Mouse (Mus musculus) myocyte (in vitro differentiated cells): Measurements from ENCODE around the gene Cpne2. TPM values are rescaled to one million over a fixed set of nuclear protein-coding genes. Genes with fewer than 3 reads are reported as not detected.

Experiments used
- H3K27me3 ChIP-seq: one replicate; pipeline ENCODE4 v1.6.1; 2011; ENCODE audit not compliant: control insufficient read depth, insufficient read depth, insufficient read length
- H3K36me3 ChIP-seq: one replicate; pipeline ENCODE4 v1.6.1; 2011; ENCODE audit not compliant: control insufficient read depth, insufficient read depth
- H3K4me2 ChIP-seq: one replicate; pipeline ENCODE4 v1.6.1; 2011; ENCODE audit warnings: low read depth, control low read depth
- H3K4me3 ChIP-seq: one replicate; pipeline ENCODE4 v1.5.1; 2011; ENCODE audit warnings: mild to moderate bottlenecking, control low read depth, moderate library complexity
- H3K79me2 ChIP-seq: one replicate; pipeline ENCODE4 v1.6.1; 2011; ENCODE audit not compliant: control insufficient read depth, insufficient read depth
- H3ac ChIP-seq: one replicate; pipeline ENCODE4 v1.6.1; 2011; ENCODE audit not compliant: control insufficient read depth, insufficient read length
- CEBPB ChIP-seq: IDR thresholded peaks from 2 replicates; pipeline ENCODE4 v1.6.1; 2011; ENCODE audit warnings: mild to moderate bottlenecking, moderate library complexity; ENCODE audit not compliant: poor library complexity, insufficient read depth, severe bottlenecking
- E2F4 ChIP-seq: IDR thresholded peaks from one replicate; pipeline ENCODE4 v1.6.1; 2011; ENCODE audit warnings: mild to moderate bottlenecking, control low read depth, moderate library complexity; ENCODE audit not compliant: insufficient read depth
- MAX ChIP-seq: IDR thresholded peaks from one replicate; pipeline ENCODE4 v1.6.1; 2011; ENCODE audit warnings: low read depth, mild to moderate bottlenecking, control low read depth
- MYOD1 ChIP-seq, 3 experiments: IDR thresholded peaks; one replicate each; pipeline ENCODE4 v1.6.1; 2011; ENCODE audit warnings: control low read depth in 2 of 3, low read depth in 2 of 3, mild to moderate bottlenecking in 2 of 3, moderate library complexity in 1 of 3; ENCODE audit not compliant: insufficient read length in 2 of 3, control insufficient read depth in 1 of 3
- MYOG ChIP-seq, 3 experiments: IDR thresholded peaks; one replicate each; pipeline ENCODE4 v1.6.1; 2011; ENCODE audit warnings: control low read depth in 2 of 3, low read depth in 2 of 3, mild to moderate bottlenecking in 2 of 3; ENCODE audit not compliant: insufficient read length in 2 of 3, control insufficient read depth in 1 of 3, insufficient read depth in 1 of 3
- POLR2A ChIP-seq: IDR thresholded peaks from one replicate; pipeline ENCODE4 v1.6.1; 2011; ENCODE audit warnings: low read depth, mild to moderate bottlenecking, control low read depth, moderate library complexity; ENCODE audit not compliant: insufficient read length
- POLR2AphosphoS2 ChIP-seq: IDR thresholded peaks from one replicate; pipeline ENCODE4 v1.6.1; 2011; ENCODE audit warnings: low read depth, control low read depth; ENCODE audit not compliant: insufficient read length
- REST ChIP-seq: IDR thresholded peaks from one replicate; pipeline ENCODE4 v1.6.1; 2011; ENCODE audit warnings: mild to moderate bottlenecking, control low read depth, moderate library complexity; ENCODE audit not compliant: insufficient read depth, insufficient read length
- SRF ChIP-seq: IDR thresholded peaks from one replicate; pipeline ENCODE4 v1.6.1; 2011; ENCODE audit warnings: low read depth; ENCODE audit not compliant: control insufficient read depth, insufficient read length
- TCF12 ChIP-seq: IDR thresholded peaks from one replicate; pipeline ENCODE4 v1.6.1; 2011; ENCODE audit warnings: mild to moderate bottlenecking, control low read depth; ENCODE audit not compliant: poor library complexity, insufficient read depth, severe bottlenecking
- TCF3 ChIP-seq: IDR thresholded peaks from one replicate; pipeline ENCODE4 v1.6.1; 2011; ENCODE audit warnings: low read depth, control low read depth; ENCODE audit not compliant: insufficient read length
- USF1 ChIP-seq: IDR thresholded peaks from one replicate; pipeline ENCODE4 v1.6.1; 2011; ENCODE audit warnings: low read depth, mild to moderate bottlenecking, control low read depth, moderate library complexity
- polyA plus RNA-seq: library from polyadenylated mRNA; unstranded; fragments of >200 nt; fragmentation: generic; extraction: Trizol; gene quantifications from one replicate; pipeline ENCODE4 v1.2.1, GENCODE M21; 2012; ENCODE audit warnings: missing spikeins

Cpne2 gene
- polyA plus RNA-seq, 1 experiment, result 20.4 TPM

- no peak overlapping the region for H3ac ChIP-seq
- H3K4me3 ChIP-seq, result no peak overlapping the region
- H3K27me3 ChIP-seq, result no peaks in the 10 kb centered on the region
- H3K36me3 ChIP-seq, result no peaks in the 10 kb centered on the region
- H3K79me2 ChIP-seq, result no peaks in the 10 kb centered on the region
- H3K4me2 ChIP-seq, result no peak overlapping the region
- TF ChIP-seq USF1 (no peak), POLR2AphosphoS2 (no peak), POLR2A (no peak), MYOG (IDR thresholded peaks at IDR 0.05; ENCODE audit: control insufficient read depth in 1 of 3, insufficient read depth in 1 of 3, insufficient read length in 2 of 3, low read depth in 2 of 3) (no peak), TCF12 (no peak), TCF3 (no peak), SRF (no peak), MAX (no peak), REST (no peak), CEBPB (no peak), MYOD1 (IDR thresholded peaks at IDR 0.05; ENCODE audit: control insufficient read depth in 1 of 3, insufficient read length in 2 of 3, low read depth in 2 of 3) (no peak), E2F4 (no peak)
Measured at GRCm38 (mm10) chr8:94566446-94567158, 33.8 kb downstream of the Cpne2 start.

GRCm38 (mm10) chr8:94567159-94567849 is 34.5 kb downstream of the Cpne2 start:
- H3K4me3 ChIP-seq, result no peak overlapping the region
- no peak overlapping the region for H3K4me2 ChIP-seq
- H3K36me3 ChIP-seq, result no peaks in the 10 kb centered on the region
- TF ChIP-seq USF1 (no peak), MAX (no peak), CEBPB (no peak), REST (no peak), POLR2A (no peak)
- no peaks in the 10 kb centered on the region for H3K27me3 ChIP-seq
- no peak overlapping the region for H3ac ChIP-seq
- H3K79me2 ChIP-seq, result no peaks in the 10 kb centered on the region

GRCm38 (mm10) chr8:94568098-94568497 is 35.3 kb downstream of the Cpne2 start:
- no peak overlapping the region for H3K4me2 ChIP-seq
- H3K79me2 ChIP-seq, result no peaks in the 10 kb centered on the region
- H3ac ChIP-seq, result no peak overlapping the region
- H3K36me3 ChIP-seq, result no peaks in the 10 kb centered on the region
- H3K27me3 ChIP-seq, result no peaks in the 10 kb centered on the region
- TF ChIP-seq MAX (no peak), MYOD1 (IDR thresholded peaks at IDR 0.05; ENCODE audit: control insufficient read depth in 1 of 3, insufficient read length in 2 of 3, low read depth in 2 of 3) (peak in 1 of 3 experiments; percentile 47)
- H3K4me3 ChIP-seq, result no peak overlapping the region

- Histone ChIP-seq H3K36me3 (peaks cover 2% of the 10 kb centered on the region), H3K27me3 (no peaks in the 10 kb centered on the region), H3ac (no peak overlapping the region), H3K4me3 (no peak overlapping the region), H3K79me2 (no peaks in the 10 kb centered on the region), H3K4me2 (no peak overlapping the region)
- TF ChIP-seq TCF3 (no peak), REST (no peak), TCF12 (no peak), USF1 (no peak), E2F4 (no peak), POLR2AphosphoS2 (no peak), MAX (no peak), MYOD1 (IDR thresholded peaks at IDR 0.05; ENCODE audit: control insufficient read depth in 1 of 3, insufficient read length in 2 of 3, low read depth in 2 of 3) (no peak), MYOG (IDR thresholded peaks at IDR 0.05; ENCODE audit: control insufficient read depth in 1 of 3, insufficient read depth in 1 of 3, insufficient read length in 2 of 3, low read depth in 2 of 3) (peak in 1 of 3 experiments; percentile 26), POLR2A (no peak), CEBPB (peak; percentile 58; the same call in 1 of the 2 replicates), SRF (no peak)
Measured at GRCm38 (mm10) chr8:94569419-94569818, 36.6 kb downstream of the Cpne2 start.

DNA sequence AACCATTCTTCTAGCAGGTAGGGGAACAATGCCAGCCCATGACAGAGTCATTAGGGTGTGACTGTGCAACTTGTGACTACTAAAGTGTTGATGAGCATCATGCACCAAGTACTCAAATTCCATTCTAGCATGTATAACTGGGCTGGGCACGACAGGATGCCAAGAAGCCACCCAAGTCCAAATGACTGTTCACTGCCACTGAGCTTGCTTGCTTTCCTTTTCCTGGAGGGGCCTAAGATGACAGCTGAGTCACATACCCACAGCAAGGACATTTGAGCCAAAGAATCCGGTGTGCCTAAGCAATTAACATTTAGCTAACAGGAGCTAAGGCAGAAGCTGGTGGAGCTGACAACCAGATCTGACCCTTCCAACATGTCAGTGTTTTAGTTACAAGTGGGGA is 39.1 kb downstream of the Cpne2 start:
- H3ac ChIP-seq, result no peak overlapping the region
- TF ChIP-seq CEBPB (no peak), MYOD1 (IDR thresholded peaks at IDR 0.05; ENCODE audit: control insufficient read depth in 1 of 3, insufficient read length in 2 of 3, low read depth in 2 of 3) (no peak), E2F4 (no peak), POLR2AphosphoS2 (no peak), MYOG (IDR thresholded peaks at IDR 0.05; ENCODE audit: control insufficient read depth in 1 of 3, insufficient read depth in 1 of 3, insufficient read length in 2 of 3, low read depth in 2 of 3) (peak in 2 of 3 experiments; percentile 26 to 30)
- peak overlapping the region; percentile 18 for H3K4me2 ChIP-seq
- no peak overlapping the region for H3K4me3 ChIP-seq
- H3K27me3 ChIP-seq, result no peaks in the 10 kb centered on the region
- peaks cover 18% of the 10 kb centered on the region for H3K36me3 ChIP-seq
- H3K79me2 ChIP-seq, result no peaks in the 10 kb centered on the region
